Mouse (Mus musculus) heart, adult 10 weeks (tissue): ENCODE data around the gene Tpm3. TPM values are rescaled to one million over a fixed set of nuclear protein-coding genes. Genes with fewer than 3 reads are reported as not detected.

Source experiments
- polyA plus RNA-seq: library from polyadenylated mRNA; stranded (reverse); fragments of 350-450 nt; fragmentation: Illumina TruSeq; extraction: RNeasy Lipid Tissue Mini Kit (QIAGEN cat#74804); gene quantifications from one replicate; pipeline ENCODE4 v1.2.3, GENCODE M21; 2014; ENCODE audit warnings: low read depth, low replicate concordance

Tpm3 gene
- 62.9 TPM for polyA plus RNA-seq

GRCm38 (mm10) chr3:90072294-90072693 lies at the start of gene Tpm3:
Tpm3 (plus strand) TSS chr3:90072649.

GRCm38 (mm10) chr3:90051441-90052350 lies 20.8 kb upstream of the Tpm3 start, which contains the start of gene 4933434E20Rik:
4933434E20Rik (plus strand) TSS chr3:90051636.

GRCm38 (mm10) chr3:90052351-90053241 lies 19.9 kb upstream of the Tpm3 start, which contains the start of gene Ubap2l:
Ubap2l (minus strand) TSS chr3:90052628.

GRCm38 (mm10) chr3:90103938-90104337 lies 31.5 kb downstream of the Tpm3 start, which contains the start of gene Nup210l:
Nup210l (plus strand) TSS chr3:90104132.

Other genes with a start within 250 kb of the Tpm3 start
- 8.7 TPM for gene She, start 241.3 kb upstream of the Tpm3 start, polyA plus RNA-seq
- gene Il6ra, start 159.5 kb upstream of the Tpm3 start, polyA plus RNA-seq, result 2.0 TPM
- gene Atp8b2, start 109.1 kb upstream of the Tpm3 start, polyA plus RNA-seq, result 15.7 TPM
- 41.9 TPM for gene Hax1, start 73.9 kb upstream of the Tpm3 start, polyA plus RNA-seq
- 93.9 TPM for gene 4933434E20Rik, start 21.0 kb upstream of the Tpm3 start, polyA plus RNA-seq
- 78.7 TPM for gene Ubap2l, start 20.0 kb upstream of the Tpm3 start, polyA plus RNA-seq
- gene Nup210l, start 31.5 kb downstream of the Tpm3 start, polyA plus RNA-seq, result 0.13 TPM
- gene Rps27, start 141.0 kb downstream of the Tpm3 start, polyA plus RNA-seq, result 1,935 TPM
- gene Rab13, start 141.0 kb downstream of the Tpm3 start, polyA plus RNA-seq, result 6.8 TPM
- 71.9 TPM for gene Jtb, start 158.9 kb downstream of the Tpm3 start, polyA plus RNA-seq
- not detected for gene Creb3l4, start 170.9 kb downstream of the Tpm3 start, polyA plus RNA-seq
- gene Slc39a1, start 175.5 kb downstream of the Tpm3 start, polyA plus RNA-seq, result 60.2 TPM
- 19.2 TPM for gene Crtc2, start 181.5 kb downstream of the Tpm3 start, polyA plus RNA-seq
- gene Dennd4b, start 192.5 kb downstream of the Tpm3 start, polyA plus RNA-seq, result 33.2 TPM
- gene Gatad2b, start 220.5 kb downstream of the Tpm3 start, polyA plus RNA-seq, result 14.3 TPM